Mouse (Mus musculus) liver, adult 2 months (tissue): Measurements from ENCODE around the gene Lpp.

Experiments used
- CTCF ChIP-seq: fragments of 200-500 bp; IDR thresholded peaks from 2 replicates; pipeline ENCODE4 v1.5.1; 2011; ENCODE audit warnings: low read depth, low read length, control low read depth
- POLR2A ChIP-seq: fragments of 200-500 bp; IDR thresholded peaks from 2 replicates; pipeline ENCODE4 v1.6.1; 2011; ENCODE audit warnings: low read length, control low read depth; ENCODE audit not compliant: insufficient read depth; ENCODE audit errors: extremely low read depth

DNA sequence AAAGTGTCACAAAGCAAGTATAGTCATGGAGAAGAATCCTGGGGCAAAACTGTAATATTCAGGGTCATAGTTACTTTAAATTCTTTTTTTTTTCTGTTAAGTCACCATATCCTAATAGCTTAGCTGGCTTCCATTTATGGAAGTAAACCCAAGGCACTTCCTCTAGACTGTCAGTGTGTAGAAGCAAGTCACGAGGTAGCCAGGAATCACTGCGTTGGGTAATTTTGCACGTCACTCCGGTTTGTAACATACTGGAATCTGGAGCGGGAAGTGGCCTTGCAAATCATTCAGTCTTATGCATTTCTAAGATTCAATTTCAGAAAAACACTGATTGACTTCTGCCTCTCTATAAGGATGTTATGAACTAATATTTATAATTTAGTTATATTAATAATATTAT, 232.3 kb downstream of the Lpp start:
- no peak for TF ChIP-seq CTCF
- TF ChIP-seq POLR2A = no peak
